Mouse (Mus musculus): ENCODE measurements at regions not wholly inside any gene's neighbourhood (a gene's known extent, or its start where the extent isn't known, plus 50 kb on each side); places are given as distances from the start of the nearest gene placed in this dataset.

DNA sequence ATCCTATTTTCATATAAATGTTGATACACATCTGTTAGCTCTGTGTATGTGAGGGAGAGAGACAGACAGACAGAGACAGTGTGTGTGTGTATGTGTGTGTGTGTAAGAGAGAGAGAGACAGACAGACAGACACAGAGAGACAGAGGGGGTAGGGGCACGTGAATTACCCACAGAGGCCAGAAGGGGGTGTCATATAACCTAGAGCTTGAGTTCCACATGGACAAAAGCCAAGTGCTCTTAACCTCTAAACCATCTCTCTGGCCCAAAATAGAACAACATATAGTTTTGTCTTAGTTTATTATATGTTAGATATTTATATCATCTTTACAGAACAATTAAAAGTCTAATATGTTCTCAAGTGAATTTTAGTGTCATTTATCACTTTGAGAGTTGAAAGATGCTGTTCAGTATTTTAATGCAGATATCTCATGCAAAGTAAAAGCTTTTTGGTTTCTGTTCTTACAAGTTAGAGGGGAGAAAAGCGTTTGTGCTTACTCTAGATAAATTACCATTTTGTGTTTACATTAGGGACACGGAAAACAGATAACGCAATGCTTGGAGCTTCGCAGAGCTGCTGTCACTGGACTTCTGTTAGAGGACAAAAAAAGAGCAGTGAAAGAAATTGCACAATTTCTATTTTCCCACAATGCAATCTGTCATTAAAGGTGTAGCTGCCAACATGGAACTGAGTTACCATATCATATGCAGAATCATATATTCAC is 710.6 kb upstream of the Tmem132c start:
- TF ChIP-seq CTCF (IDR thresholded peaks at IDR 0.05): no peak
- TF ChIP-seq POLR2A (IDR thresholded peaks at IDR 0.05; ENCODE audit: insufficient read depth, low read depth, low read length): no peak
- TF ChIP-seq EP300 (IDR thresholded peaks at IDR 0.05; ENCODE audit: insufficient read depth, low read depth, low read length): no peak

Measured in heart, adult 2 months (tissue).